Mouse (Mus musculus) spleen, postnatal 14 days (tissue): ENCODE measurements at regions not wholly inside any gene's neighbourhood (a gene's known extent, or its start where the extent isn't known, plus 50 kb on each side); places are given as distances from the start of the nearest gene placed in this dataset.

Experiments used
- DNase-seq, 2 experiments: peaks; one replicate each; pipeline ENCODE4 v3.0.0; 2021 to 2022; ENCODE audit warnings: low spot score in 2 of 2

DNA sequence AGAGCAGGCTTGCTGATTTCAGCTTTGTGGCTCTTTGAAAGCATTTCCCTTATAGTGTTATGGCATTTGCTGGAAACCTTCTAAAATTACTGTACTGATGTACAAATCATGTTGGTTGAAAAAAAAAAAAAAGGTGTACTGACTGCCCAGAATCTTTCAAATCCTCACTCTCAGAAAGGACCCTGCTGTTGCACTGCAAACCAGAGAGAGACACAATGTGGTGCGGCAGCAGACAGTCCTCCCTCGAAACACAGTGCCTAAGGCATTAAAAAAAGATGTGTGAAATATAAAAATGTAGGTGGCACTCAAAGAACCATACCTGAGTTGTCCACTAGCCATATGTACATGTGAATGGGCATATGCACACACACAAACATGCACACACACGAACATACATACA lies 128.3 kb downstream of the Actr3 start:
- no peak for DNase-seq

DNA sequence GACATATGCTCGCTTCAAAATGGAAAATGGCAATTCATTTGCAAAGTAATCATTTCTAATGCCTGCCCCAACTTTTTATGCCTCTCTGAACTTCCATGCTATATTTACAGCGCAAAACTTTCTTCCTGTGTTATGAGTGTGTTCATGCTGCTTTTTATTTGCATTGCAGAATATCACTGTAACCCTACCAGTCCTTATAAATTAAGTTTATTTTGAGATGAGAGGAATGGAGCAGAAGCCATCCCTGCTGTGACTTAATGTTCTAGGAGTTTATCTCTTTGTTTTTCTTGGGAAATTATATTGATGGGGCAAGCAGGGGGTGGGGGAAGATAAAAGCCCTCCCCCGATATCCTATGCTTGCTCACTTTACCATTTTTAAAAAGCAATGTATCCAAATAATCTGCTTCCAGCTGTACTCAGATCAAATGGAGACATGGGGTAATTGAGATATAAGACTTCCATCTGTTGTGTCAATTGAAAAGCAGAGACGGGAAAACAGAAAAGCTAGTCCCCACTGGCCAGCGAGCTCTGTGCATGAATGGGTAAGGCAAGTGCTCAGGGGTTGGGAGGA lies 136.9 kb downstream of the Actr3 start:
- no peak for DNase-seq

DNA sequence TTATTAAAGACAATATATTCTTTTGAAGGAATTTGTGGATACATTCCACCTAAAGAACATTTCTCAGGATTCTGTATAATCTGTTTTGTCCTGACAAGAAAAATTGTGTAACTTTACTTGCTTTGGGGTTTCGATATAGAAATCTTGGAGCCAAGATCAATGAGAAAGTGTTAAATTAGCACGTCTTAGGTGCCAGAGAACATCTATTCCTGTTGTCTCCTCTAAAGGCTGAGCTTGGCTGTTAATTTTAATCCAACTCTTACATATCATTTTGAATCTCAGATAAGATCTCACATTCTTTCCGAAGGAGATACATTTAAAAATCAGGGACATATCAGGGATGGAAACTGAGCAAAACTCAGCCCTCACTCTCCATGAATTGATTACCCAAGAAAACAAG lies 139.9 kb downstream of the Actr3 start:
- no peak for DNase-seq

DNA sequence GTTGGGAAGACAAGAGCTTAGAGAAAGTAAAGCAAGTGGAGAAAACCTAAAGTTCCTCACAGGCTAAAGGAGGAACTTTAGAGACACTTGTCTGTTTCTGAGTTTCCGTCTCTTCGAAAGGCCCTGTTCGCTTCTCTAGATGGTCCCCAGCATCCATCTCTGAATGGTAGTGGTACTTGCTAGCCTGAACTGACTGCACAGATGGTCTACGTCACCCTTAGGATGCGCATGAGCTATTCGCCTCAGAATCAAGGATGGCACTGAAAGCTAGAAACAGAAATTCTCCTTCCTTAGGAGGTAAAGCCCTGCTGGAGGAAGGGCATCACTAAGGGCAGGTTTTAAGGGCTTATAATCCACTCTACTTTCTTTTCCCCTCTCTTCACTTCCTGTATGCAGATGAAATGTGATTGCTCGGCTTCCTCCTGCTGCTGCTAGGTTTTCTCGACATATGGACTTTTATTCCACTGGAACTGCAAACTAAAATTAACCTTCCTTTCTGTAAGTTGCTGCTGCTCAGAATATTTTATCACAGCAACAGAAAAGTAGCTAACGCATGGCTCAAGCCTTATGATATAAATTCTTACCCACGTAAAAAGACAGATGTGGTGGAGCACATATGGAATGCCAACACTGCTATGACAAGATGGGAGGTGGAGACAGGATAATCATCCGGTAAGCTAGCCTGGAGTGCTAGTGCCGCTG lies 145.1 kb downstream of the Actr3 start:
- no peak for DNase-seq

DNA sequence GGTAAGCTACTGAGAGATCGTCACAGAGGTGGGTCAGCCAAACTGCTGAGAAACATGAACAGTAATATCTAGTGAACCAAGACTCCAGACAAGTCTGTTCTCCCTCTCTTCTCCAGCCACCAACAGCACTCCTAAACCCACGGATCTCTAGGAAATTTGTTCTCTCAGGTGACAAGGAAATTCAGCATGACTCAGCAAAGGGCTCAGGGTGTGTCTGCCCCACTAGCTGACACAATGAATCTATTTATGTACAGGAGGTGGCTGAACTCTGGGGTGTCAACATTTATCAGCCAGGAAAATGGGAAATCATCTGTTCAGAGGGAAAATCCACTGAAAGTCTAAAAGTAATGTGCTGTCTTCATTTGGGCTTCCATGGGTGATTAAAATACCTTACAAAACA lies 149.2 kb downstream of the Actr3 start:
- no peak for DNase-seq

DNA sequence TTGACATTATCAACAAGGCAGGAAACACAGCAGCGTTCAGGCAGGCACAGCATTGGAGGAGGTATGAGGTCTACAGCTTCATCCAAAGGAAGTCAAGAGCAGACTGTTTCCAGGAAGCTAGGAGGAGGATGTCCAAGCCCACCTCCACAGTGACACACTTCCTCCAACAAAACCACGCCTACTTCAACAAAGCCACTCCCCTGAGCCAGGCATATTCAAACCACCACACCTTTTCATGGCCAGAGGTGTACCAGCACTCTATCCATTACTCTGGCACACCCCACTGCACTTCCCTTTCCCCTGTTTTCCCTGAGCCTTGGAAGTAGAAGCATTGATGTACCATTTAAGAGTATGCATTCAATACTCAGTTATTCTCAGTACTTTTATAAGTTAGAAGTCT lies 150.8 kb downstream of the Actr3 start:
- DNase-seq: no peak

DNA sequence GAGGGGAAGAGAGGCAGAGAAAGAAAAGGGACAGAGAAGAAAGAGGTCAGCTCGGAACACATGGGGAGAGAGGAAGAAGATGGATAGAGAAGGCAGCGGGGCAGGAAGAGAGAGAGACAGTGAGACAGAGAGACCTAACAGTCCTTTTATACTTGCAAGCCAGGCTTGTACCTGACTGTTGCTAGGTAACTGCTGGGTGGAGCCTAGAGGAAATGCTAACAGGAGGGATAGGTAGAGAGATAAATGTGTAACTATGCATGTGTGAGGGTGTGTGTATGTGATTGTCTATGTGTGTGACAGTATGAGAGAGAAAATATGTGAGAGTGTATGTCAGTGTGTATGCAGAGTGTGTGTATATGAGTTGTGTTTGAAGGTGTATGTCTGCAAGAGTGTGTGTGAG lies 161.8 kb downstream of the Actr3 start:
- DNase-seq: no peak

DNA sequence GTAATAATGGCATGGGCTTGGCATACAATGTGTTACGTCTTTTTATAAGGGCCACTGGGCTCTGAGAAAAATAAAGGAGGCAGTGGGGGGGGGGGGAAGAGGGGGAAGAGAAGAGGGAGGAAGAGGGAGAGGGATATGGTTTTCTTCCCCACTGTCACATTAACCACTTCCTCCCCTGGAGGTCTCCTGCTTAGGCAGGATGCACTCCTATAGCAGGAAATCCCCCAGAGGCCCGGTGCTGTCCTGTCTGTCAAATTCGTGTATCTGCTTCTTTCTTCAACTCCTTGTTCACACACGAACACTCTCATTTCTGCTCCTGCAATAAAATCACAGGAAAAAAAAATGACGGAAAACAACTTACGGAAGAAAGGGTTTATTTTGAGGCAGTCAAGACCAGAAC lies 171.8 kb downstream of the Actr3 start:
- DNase-seq: no peak

DNA sequence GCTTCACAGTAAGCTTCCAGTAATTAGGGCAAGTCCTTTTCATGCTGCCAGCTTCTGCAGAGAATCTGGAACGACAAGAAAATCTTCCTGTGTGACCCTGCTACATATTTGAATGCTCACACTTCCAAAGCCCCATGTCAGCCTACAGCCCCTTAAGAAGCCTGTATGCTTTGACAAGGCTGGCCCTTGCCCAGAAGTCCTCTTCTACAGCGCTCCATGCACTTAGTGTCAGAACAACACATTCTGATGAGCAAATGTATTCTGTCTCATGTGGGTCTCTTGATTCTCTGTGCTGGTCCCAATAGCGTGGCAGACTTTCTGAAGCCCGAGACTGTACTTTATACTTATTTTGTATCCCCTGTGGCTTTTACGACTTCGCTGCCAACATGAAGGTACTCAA lies 172.5 kb downstream of the Actr3 start:
- no peak for DNase-seq

DNA sequence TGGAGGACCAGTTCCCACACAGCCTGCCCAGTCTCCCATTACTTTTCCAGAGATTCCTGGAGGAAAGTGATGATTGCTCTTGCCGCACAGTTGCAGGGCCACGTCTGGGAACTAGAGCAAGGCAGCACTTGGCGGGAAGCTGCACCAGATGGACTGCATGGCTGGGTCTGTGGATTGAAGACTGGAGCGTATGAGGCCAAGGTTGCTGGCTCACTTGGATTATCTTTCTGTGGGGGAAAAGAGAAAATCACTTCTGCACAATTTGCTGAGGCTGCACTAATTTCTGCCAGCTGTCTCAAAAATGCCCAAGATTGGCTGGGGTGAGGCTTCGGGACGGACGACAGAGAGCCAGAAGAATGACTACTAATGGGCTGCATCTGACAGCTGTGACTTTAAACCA lies 193.2 kb downstream of the Actr3 start:
- DNase-seq: no peak

DNA sequence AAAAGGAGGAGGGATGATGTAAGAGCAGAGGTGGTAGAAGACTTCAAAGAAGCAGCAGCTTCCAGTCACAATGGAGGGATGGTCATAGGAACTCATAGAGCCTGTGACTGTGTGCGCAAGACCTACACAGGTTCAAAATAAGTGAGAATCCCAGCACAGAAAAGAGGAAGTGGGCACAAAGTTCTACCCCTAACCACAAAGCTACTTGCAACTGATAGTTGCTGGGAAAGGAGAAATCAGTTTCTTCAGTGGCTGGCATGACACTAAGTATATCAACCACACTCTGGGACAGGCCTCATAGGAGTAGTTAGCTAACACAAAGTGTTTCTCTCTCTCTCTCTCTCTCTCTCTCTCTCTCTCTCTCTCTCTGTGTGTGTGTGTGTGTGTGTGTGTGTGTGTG lies 193.8 kb downstream of the Actr3 start:
- DNase-seq: no peak

DNA sequence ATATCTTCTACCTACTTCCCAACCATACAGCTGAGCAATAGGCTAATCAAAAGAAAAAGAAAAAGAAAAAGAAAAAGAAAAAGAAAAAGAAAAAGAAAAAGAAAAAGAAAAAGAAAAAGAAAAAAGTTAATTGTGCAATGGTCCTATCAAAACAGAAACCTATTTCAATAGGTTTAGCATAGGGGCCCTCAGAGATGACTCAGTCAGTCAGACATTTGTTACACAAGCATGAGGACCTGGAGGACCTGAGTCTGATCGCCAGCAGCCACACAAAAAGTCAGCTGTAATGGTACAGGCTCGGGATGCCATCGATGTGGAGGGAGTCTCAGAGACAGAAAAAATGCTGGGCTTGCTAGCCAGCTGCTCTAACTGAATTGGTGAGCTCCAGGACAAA lies 197.9 kb downstream of the Actr3 start:
- no peak for DNase-seq

DNA sequence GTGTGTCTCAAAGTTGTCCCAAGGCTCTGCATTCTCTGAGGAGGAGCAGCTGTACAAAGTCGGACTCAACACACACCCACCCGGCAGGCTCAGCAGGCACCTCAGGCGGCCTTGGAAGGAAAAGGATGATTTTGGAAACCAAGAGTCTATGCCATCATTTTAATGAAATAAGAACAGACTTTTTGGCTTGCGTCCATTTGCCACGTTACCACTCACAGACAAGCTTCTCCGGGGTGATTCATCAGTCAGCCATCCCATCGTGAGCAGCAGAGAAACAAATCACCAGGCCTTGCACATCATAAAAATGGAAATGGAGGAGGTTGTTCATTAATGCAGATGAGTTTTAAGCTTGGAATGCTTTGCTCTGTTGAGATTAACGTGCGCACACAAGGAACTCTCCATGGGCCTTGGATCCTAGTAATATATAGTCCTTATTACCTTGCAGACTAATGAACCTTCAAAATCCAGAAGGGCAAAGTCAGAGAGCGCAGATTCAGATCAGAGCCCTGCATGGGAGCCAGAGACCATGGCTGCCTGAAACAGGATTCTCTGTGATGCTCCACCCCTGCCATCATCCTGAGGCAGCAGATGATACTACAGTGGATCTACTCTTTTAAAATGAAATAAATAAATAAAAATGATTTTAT lies 198.5 kb downstream of the Actr3 start:
- no peak for DNase-seq

DNA sequence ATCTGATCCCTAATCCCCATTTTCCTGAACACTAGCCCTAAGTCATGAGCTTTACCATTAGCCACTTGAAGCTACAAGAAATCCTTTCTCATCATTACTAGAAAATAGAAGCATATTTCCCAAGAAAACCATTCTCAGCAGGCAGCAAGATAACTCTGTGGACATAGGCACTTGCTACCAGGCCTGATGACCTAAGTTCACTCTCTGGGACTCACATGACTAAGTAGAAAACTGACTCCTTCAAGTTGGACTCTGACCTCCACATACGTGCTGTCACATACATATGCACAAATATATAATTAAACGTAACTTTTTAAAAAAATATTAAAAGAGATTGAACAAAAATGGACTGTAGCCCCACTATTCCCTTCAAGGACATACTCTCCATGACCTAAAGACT lies 200.8 kb downstream of the Actr3 start:
- DNase-seq: no peak

DNA sequence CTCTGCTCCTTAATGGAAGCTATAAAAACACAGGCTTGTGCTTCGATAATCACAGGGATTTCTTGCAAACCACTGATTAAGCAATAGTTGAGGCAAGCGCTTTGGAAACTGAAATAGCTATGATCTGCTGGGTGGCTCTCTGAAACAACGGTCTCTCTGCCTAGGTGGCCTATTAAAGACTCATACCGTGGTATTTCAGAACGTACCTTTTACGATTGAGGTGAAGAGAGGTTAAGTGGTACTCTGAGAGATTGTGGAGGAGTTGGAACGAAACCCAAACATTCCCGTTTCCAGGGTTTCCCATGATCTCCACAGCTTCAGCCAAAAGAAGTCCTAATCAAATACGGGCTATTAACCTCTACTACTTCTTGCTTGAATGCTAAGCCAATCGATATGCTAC lies 212.2 kb downstream of the Actr3 start:
- DNase-seq: no peak

DNA sequence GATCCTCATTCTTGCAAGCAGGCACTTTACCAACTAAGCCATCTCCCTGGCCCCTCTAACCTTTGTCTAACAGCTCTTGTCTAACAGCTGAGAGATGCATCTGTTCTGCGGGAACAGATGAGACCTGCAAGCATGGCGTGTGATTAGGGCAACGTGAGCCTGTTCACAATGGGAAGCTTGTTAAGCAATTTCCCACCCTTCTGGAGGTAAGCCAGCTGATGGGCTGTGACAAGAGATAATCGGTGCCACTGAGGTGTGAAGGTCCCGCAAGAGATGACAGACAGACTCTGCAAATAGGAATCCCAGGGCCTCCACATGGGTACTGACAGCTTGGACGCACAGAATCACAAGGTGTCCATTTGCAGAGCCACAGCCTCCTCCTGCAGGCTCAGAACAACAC lies 219.3 kb downstream of the Actr3 start:
- DNase-seq: no peak

DNA sequence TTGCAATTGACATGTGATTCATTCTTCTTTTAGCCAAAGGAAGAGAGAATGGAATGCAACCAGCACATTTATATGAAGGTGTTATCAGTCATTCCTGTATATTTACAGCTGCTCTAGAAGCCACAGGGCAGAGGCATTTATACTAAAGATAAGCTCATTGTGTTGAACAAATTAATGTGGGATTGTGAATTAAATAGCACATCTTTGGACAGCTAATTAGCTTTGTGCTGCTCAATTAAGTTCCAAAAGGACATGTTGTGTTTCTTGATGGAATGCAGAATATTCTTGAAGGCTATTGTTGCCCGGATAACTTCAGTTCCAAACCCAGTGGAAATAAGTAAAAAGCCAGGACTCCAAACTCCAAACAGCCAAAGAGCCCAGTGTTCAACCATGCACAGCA lies 248.4 kb downstream of the Actr3 start:
- no peak for DNase-seq

DNA sequence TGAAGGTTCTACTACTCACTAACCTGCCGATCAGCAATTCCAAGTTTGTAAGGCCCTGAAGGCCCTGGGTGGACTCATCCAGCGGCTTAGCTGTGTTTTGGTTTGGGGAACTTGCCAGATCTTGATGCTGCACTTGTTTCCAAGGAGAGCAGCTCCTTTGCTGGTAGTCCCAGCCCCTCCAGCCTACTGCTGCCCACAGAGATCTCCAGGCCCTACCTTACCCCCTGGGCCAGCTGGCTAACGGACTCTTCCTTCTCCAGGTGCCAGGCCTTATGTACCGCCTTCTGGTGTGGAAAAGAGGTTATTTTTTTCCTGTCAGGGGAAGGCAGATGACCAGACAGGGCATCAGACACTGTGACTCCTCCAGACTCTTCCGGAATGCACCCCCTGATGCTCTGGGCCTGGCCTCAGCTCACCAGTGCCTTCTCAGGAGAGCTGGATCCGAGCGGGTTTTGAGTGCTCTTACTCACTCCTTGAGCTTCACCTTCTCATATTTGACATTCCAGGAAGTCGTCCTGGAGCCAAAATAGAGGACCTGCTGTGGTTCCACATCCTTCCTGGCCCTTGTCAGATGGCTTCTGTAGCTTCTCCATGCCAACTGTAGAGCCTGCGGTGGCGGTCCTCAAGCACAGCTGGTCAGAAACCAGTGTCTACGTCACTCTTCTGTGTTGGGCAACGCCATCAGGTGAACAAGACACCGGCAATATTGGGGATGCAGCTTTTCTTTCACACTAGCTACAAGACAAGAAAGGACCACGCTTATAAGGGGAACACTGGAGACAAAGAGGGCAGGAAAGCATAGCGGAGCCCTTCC lies 259.2 kb downstream of the Actr3 start:
- no peak for DNase-seq

DNA sequence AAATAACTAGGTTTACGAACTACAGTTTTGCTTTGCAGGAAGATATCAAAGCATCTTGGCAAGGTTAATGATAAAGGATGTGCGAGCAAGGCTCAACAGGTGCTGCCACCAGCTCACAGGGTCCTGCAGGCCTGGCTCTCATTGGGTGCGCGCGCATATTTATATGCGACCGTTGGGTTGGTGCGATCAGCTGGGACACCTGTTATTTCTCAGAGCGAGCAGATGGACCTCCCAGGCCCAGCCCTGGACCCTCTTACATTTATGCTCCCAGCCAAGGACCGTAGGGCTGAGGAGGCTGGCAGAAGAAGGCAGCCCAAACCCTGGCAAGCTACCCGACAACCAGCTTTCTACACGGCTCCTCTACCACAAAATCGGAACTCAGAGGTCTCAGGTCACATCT lies 260.8 kb downstream of the Actr3 start:
- no peak for DNase-seq

DNA sequence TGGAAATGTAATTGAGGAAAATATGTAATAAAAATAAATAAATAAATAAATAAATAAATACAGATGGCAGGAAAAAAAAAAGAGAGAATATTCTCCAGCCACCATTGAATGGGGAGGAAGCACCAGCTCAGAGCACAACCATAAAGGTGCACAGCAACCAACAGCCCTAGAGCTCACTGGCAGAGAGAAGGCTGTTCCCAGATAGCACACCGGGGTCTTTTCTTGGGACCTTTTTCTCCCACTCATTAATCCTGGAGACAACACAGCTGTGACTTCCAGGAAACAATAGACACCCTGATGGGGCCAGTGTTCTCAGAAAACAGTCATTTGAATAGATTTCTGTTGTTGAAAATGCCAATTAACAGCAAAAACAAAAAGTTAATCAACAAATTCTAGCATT lies 263.1 kb downstream of the Actr3 start:
- DNase-seq: no peak

DNA sequence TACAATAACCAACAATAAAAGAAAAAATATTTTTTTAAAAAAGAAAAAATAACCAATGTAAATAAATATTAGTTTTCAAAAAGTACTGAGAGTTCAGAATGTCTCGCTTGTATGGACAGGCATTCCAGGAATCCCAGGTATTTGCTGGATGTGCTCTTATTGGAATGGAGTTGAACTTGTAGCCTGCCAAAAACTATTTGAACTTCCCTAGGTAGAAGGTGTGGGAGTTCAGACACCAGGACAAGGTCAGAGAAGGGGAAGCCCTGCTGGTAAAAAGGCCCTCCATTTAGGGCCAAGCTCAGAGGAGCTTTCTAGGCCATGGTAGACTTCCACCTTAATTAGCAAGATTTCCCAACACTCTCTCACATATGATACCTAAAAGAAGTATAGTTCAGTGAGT lies 270.3 kb downstream of the Actr3 start:
- no peak for DNase-seq

DNA sequence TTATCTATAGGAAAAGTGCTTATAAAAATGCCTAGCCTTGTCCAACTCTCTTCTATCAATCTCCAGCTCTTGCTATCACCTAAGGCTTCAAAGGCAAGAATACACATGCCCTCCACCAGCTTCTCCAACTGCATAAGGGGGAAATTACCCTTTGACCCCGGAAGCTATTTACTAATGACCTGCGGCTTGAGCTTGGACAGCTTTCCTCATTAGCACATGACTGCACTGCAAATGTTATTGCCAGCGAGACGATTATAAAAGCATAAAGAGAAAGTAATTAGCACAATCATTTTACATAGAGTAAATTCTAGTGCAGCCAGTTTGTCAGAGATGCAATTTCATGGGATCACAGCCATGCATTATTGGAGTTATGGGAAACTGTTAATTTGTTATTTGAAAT lies 277.0 kb downstream of the Actr3 start:
- no peak for DNase-seq

DNA sequence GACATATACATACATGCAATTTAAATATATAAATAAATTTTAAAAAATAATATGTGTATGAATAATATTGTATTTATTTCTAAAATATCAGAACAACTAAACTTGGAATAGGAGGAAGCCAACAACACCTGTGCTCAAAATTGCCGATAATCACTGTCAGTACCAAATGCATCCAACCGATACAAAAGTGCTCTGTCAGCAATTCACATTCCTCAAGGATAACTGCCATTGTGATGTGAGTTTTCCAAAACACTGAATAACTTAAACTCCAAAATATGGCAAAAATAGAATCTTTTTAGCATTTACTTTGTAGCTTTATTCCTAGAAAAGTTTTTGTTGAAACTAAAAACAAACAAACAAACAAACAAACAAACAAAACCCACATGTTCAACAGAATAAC lies 279.4 kb downstream of the Actr3 start:
- no peak for DNase-seq
